In genomic region chr11:96347717-96348116, GRCm38 (mm10) we compare ENCODE assay signal across 17 mouse cellular contexts. TPM values are rescaled to one million over a fixed set of nuclear protein-coding genes. Genes with fewer than 3 reads are reported as not detected.
DNase-seq lines count a peak whose midpoint lies in the region; ATAC-seq and TF ChIP-seq lines count a peak whose summit lies in the region.
"Had no signal": no experiment of that assay in that cellular context is flagged by ENCODE, and none has a peak within 500 bp of the region (broad histone marks: within the 10 kb centered on the region; RNA-seq: fewer than 3 reads in every experiment).

No protein-coding gene starts in this region.

- no peaks in the 10 kb centered on the region for H3K36me3 ChIP-seq in heart, embryonic 15.5 days
- H3K36me3 ChIP-seq in intestine, embryonic 15.5 days = 0 out of 2 replicates have a peak, but pooled peaks cover 3% of the 10 kb centered on the region
- H3K36me3 ChIP-seq in stomach, postnatal 0 days (ENCODE audit: control insufficient read depth, insufficient read depth, low read length) = no peaks in the 10 kb centered on the region; the same call in 1 of the 2 replicates

- 35% methylated on average over 4 of the region's 4 CpGs for WGBS in heart, embryonic 15.5 days
- WGBS in intestine, embryonic 15.5 days = 28% methylated on average over 4 of the region's 4 CpGs
- WGBS in stomach, postnatal 0 days = 31% methylated on average over 4 of the region's 4 CpGs

- H3K27me3 ChIP-seq in heart, embryonic 15.5 days = peaks cover 96% of the 10 kb centered on the region
- H3K27me3 ChIP-seq in intestine, embryonic 15.5 days (replicated peaks) = peaks cover 15% of the 10 kb centered on the region
- H3K27me3 ChIP-seq in stomach, postnatal 0 days (ENCODE audit: control insufficient read depth, insufficient read depth, low read length) = peaks cover 4% of the 10 kb centered on the region; the same call in 1 of the 2 replicates

- H3K4me1 ChIP-seq in heart, embryonic 15.5 days (replicated peaks) = peaks cover 23% of the 10 kb centered on the region
- H3K4me1 ChIP-seq in intestine, embryonic 15.5 days (replicated peaks) = peaks cover 59% of the 10 kb centered on the region
- 0 out of 2 replicates have a peak, but pooled peaks cover 2% of the 10 kb centered on the region for H3K4me1 ChIP-seq in stomach, postnatal 0 days (replicated peaks; ENCODE audit: control insufficient read depth, insufficient read depth)

- H3K9me3 ChIP-seq in heart, embryonic 15.5 days (replicated peaks) = no peaks in the 10 kb centered on the region
- no peaks in the 10 kb centered on the region for H3K9me3 ChIP-seq in intestine, embryonic 15.5 days
- H3K9me3 ChIP-seq in stomach, postnatal 0 days (ENCODE audit: control insufficient read depth, low read length) = no peaks in the 10 kb centered on the region

- no peak for TF ChIP-seq EP300 in stomach, postnatal 0 days (optimal IDR thresholded peaks at IDR 0.05)

- H3K9ac ChIP-seq in heart, embryonic 15.5 days = no peak overlapping the region
- H3K9ac ChIP-seq in intestine, embryonic 15.5 days = no peak overlapping the region
- H3K9ac ChIP-seq in stomach, postnatal 0 days (ENCODE audit: low read length) = no peak overlapping the region
- H3K9ac ChIP-seq: forebrain, postnatal 0 days had no signal

- TF ChIP-seq CTCF in stomach, postnatal 0 days (IDR thresholded peaks at IDR 0.05; ENCODE audit: low read depth) = no peak

- H3K27ac ChIP-seq in heart, embryonic 15.5 days = peak overlapping the region; percentile 29; the same call in 1 of the 2 replicates
- peak overlapping the region; percentile 80 for H3K27ac ChIP-seq in intestine, embryonic 15.5 days
- peak overlapping the region; percentile 72 for H3K27ac ChIP-seq in stomach, postnatal 0 days (replicated peaks)

- no peak overlapping the region for H3K4me3 ChIP-seq in heart, embryonic 15.5 days
- H3K4me3 ChIP-seq in intestine, embryonic 15.5 days (replicated peaks) = no peak overlapping the region
- H3K4me3 ChIP-seq in stomach, postnatal 0 days (ENCODE audit: low read depth, low read length) = no peak overlapping the region

- DNase-seq in heart, postnatal 36 days = no peak
- DNase-seq in lung, postnatal 10 days = peak; percentile 35
- DNase-seq in lung, postnatal 4 days = no peak
- DNase-seq in stomach, postnatal 0 days (ENCODE audit: low spot score) = no peak
- no peak for DNase-seq in spleen, postnatal 14 days (ENCODE audit: low spot score in 2 of 2)
- DNase-seq: cerebellum, postnatal 14 days; forebrain, postnatal 0 days; gastrocnemius, postnatal 36 days; layer of hippocampus, adult 9-11 months; lung, adult 2 months had no signal

- intact Hi-C loops in heart, postnatal 36 days (cut with DNase I) = no loop called here

- H3K4me2 ChIP-seq in heart, embryonic 15.5 days = no peak overlapping the region
- H3K4me2 ChIP-seq in intestine, embryonic 15.5 days (replicated peaks) = 0 out of 2 replicates have a peak overlapping the region, but pooled peaks have one; percentile 26
- 0 out of 2 replicates have a peak overlapping the region, but pooled peaks have one; percentile 14 for H3K4me2 ChIP-seq in stomach, postnatal 0 days (replicated peaks; ENCODE audit: low read depth)

- ATAC-seq in heart, embryonic 15.5 days (replicated peaks; ENCODE audit: insufficient number of reproducible peaks, insufficient read depth, low FRiP score, low read depth) = no peak
- ATAC-seq in intestine, embryonic 15.5 days = no peak
- no peak for ATAC-seq in stomach, postnatal 0 days (ENCODE audit: low FRiP score, low TSS enrichment)
- no peak for ATAC-seq in megakaryocyte-erythroid progenitor cell, adult 5-6 weeks (replicated peaks; ENCODE audit: low FRiP score, low TSS enrichment, poor library complexity, severe bottlenecking)
- ATAC-seq: activated CD4-positive, CD25-positive, alpha-beta regulatory T cell, adult 4 months; forebrain, postnatal 0 days had no signal

RNA-seq across cellular contexts. Expression of gene Hoxb2, which starts 2.6 kb away (rescaled TPM):
- polyA plus RNA-seq in heart, embryonic 15.5 days (2015; fragmentation: Nextera tagmentation; extraction: Ambion mirVana) = 3.7 and 6.8 TPM in 2 replicates
- 1 to 10 TPM in 1 of 2 experiments, under 1 TPM in 1; 0.51 to 1.1 TPM for total RNA-seq in heart, postnatal 36 days (2021)
- polyA plus RNA-seq in intestine, embryonic 15.5 days (2015; fragmentation: Nextera tagmentation; extraction: Ambion mirVana) = 17.7 and 19.8 TPM in 2 replicates
- 12.2 and 13.4 TPM in 2 replicates for polyA plus RNA-seq in stomach, postnatal 0 days (2015; fragmentation: Nextera tagmentation; extraction: Ambion mirVana)
- total RNA-seq in megakaryocyte-erythroid progenitor cell, adult 5-6 weeks (2014; fragmentation: Nextera tagmentation) = 0.37 TPM in 1 of 2 replicates, not detected in the other
- total RNA-seq in megakaryocyte-erythroid progenitor cell, adult 5-6 weeks (2017) = 0.42 TPM in 1 of 2 replicates, not detected in the other
- total RNA-seq: forebrain, postnatal 0 days; left cerebral cortex, postnatal 25 days; monocyte, adult 5-6 weeks had no signal
- polyA plus RNA-seq: activated CD4-positive, CD25-positive, alpha-beta regulatory T cell, adult 4 months; forebrain, postnatal 0 days had no signal

RNA-seq across cellular contexts. Expression of gene Hoxb1, which starts 17.8 kb away (rescaled TPM):
- polyA plus RNA-seq in heart, embryonic 15.5 days (2015; fragmentation: Nextera tagmentation; extraction: Ambion mirVana) = not detected in 2 replicates
- total RNA-seq in heart, postnatal 36 days (2021) = not detected
- 0.30 TPM in 1 of 2 replicates, not detected in the other for polyA plus RNA-seq in intestine, embryonic 15.5 days (2015; fragmentation: Nextera tagmentation; extraction: Ambion mirVana)
- 0.06 TPM in 1 of 2 replicates, not detected in the other for polyA plus RNA-seq in stomach, postnatal 0 days (2015; fragmentation: Nextera tagmentation; extraction: Ambion mirVana)
- not detected in 2 replicates for total RNA-seq in megakaryocyte-erythroid progenitor cell, adult 5-6 weeks (2014; fragmentation: Nextera tagmentation)
- total RNA-seq in megakaryocyte-erythroid progenitor cell, adult 5-6 weeks (2017) = not detected in 2 replicates
- total RNA-seq: forebrain, postnatal 0 days; gastrocnemius, postnatal 36 days; hematopoietic stem cell, adult 5-6 weeks; left cerebral cortex, postnatal 25 days; monocyte, adult 5-6 weeks had no signal
- polyA plus RNA-seq: activated CD4-positive, CD25-positive, alpha-beta regulatory T cell, adult 4 months; forebrain, postnatal 0 days; lung, adult 2 months had no signal

RNA-seq across cellular contexts. Expression of gene Hoxb3, which starts 24.6 kb away (rescaled TPM):
- 0.71 and 0.98 TPM in 2 replicates for polyA plus RNA-seq in heart, embryonic 15.5 days (2015; fragmentation: Nextera tagmentation; extraction: Ambion mirVana)
- total RNA-seq in heart, postnatal 36 days (2021) = under 1 TPM; 0.42 to 0.68 TPM
- 1.8 and 2.7 TPM in 2 replicates for polyA plus RNA-seq in intestine, embryonic 15.5 days (2015; fragmentation: Nextera tagmentation; extraction: Ambion mirVana)
- 0.94 and 0.97 TPM in 2 replicates for polyA plus RNA-seq in stomach, postnatal 0 days (2015; fragmentation: Nextera tagmentation; extraction: Ambion mirVana)
- total RNA-seq in megakaryocyte-erythroid progenitor cell, adult 5-6 weeks (2014; fragmentation: Nextera tagmentation) = 0.28 and 0.79 TPM in 2 replicates
- not detected in 2 replicates for total RNA-seq in megakaryocyte-erythroid progenitor cell, adult 5-6 weeks (2017)
- total RNA-seq: forebrain, postnatal 0 days; left cerebral cortex, postnatal 25 days had no signal
- polyA plus RNA-seq: activated CD4-positive, CD25-positive, alpha-beta regulatory T cell, adult 4 months; forebrain, postnatal 0 days had no signal

RNA-seq across cellular contexts. Expression of gene Hoxb4, which starts 29.6 kb away (rescaled TPM):
- 0.31 and 0.70 TPM in 2 replicates for polyA plus RNA-seq in heart, embryonic 15.5 days (2015; fragmentation: Nextera tagmentation; extraction: Ambion mirVana)
- total RNA-seq in heart, postnatal 36 days (2021) = under 1 TPM; 0.51 to 0.53 TPM
- 2.8 and 3.2 TPM in 2 replicates for polyA plus RNA-seq in intestine, embryonic 15.5 days (2015; fragmentation: Nextera tagmentation; extraction: Ambion mirVana)
- polyA plus RNA-seq in stomach, postnatal 0 days (2015; fragmentation: Nextera tagmentation; extraction: Ambion mirVana) = 1.2 and 1.6 TPM in 2 replicates
- 0.12 and 0.66 TPM in 2 replicates for total RNA-seq in megakaryocyte-erythroid progenitor cell, adult 5-6 weeks (2014; fragmentation: Nextera tagmentation)
- total RNA-seq in megakaryocyte-erythroid progenitor cell, adult 5-6 weeks (2017) = 0.70 and 1.9 TPM in 2 replicates
- total RNA-seq: forebrain, postnatal 0 days; left cerebral cortex, postnatal 25 days had no signal
- polyA plus RNA-seq: forebrain, postnatal 0 days had no signal

RNA-seq across cellular contexts. Expression of gene Hoxb5, which starts 44.6 kb away (rescaled TPM):
- polyA plus RNA-seq in heart, embryonic 15.5 days (2015; fragmentation: Nextera tagmentation; extraction: Ambion mirVana) = 1.4 and 3.3 TPM in 2 replicates
- total RNA-seq in heart, postnatal 36 days (2021) = under 1 TPM; 0.19 to 0.22 TPM
- 27.2 and 31.3 TPM in 2 replicates for polyA plus RNA-seq in intestine, embryonic 15.5 days (2015; fragmentation: Nextera tagmentation; extraction: Ambion mirVana)
- polyA plus RNA-seq in stomach, postnatal 0 days (2015; fragmentation: Nextera tagmentation; extraction: Ambion mirVana) = 7.5 and 8.2 TPM in 2 replicates
- total RNA-seq in megakaryocyte-erythroid progenitor cell, adult 5-6 weeks (2014; fragmentation: Nextera tagmentation) = not detected in 2 replicates
- not detected in 2 replicates for total RNA-seq in megakaryocyte-erythroid progenitor cell, adult 5-6 weeks (2017)
- total RNA-seq: forebrain, postnatal 0 days; left cerebral cortex, postnatal 25 days; monocyte, adult 5-6 weeks had no signal
- polyA plus RNA-seq: activated CD4-positive, CD25-positive, alpha-beta regulatory T cell, adult 4 months; forebrain, postnatal 0 days had no signal

Comparison
In these comparisons a context has a peak if more than half of its experiments do, and no peak if none do; other contexts are left out.
1. H3K27ac ChIP-seq: peak in every context shown above with its lines; median percentile 80 in intestine, embryonic 15.5 days; 72 in stomach, postnatal 0 days; 29 in heart, embryonic 15.5 days.